Mouse (Mus musculus): ENCODE results near the gene Jak1.

GRCm38 (mm10) chr4:101286562-101286961 lies 21.5 kb upstream of the Jak1 start:
- TF ChIP-seq POLR2A (IDR thresholded peaks at IDR 0.05; ENCODE audit: borderline replicate concordance, extremely low read depth, insufficient read depth, insufficient read length, poor library complexity, severe bottlenecking): no peak
- TF ChIP-seq CTCF (IDR thresholded peaks at IDR 0.05; ENCODE audit: borderline replicate concordance, extremely low read depth, insufficient read depth, insufficient read length): no peak

Measured in brain, embryonic 14.5 days (tissue).